Mouse (Mus musculus) neural tube, embryonic 11.5 days (tissue): ENCODE measurements at regions not wholly inside any gene's neighbourhood (a gene's known extent, or its start where the extent isn't known, plus 50 kb on each side); places are given as distances from the start of the nearest gene placed in this dataset.

Experiments used
- ATAC-seq: fragments of 200-750 bp; cut with Nextera tagmentation; 2 replicates; pipeline ENCODE4 v1.8.0; 2017; ENCODE audit warnings: moderate number of reproducible peaks, mild to moderate bottlenecking, moderate TSS enrichment, moderate library complexity; ENCODE audit not compliant: insufficient read depth, low FRiP score, low TSS enrichment
- DNase-seq: peaks from one replicate; pipeline ENCODE4 v3.0.0-alpha.2; 2015; ENCODE audit warnings: low spot score
- H3K27ac ChIP-seq: fragments of 300-500 bp; sonication (generic); 2 replicates; pipeline ENCODE4 v1.5.1; 2014; ENCODE audit warnings: low read depth, mild to moderate bottlenecking, low read length
- H3K27me3 ChIP-seq: fragments of 300-500 bp; sonication (generic); 2 replicates; pipeline ENCODE4 v1.6.1; 2014; ENCODE audit warnings: mild to moderate bottlenecking, low read length, mixed read lengths; ENCODE audit not compliant: control insufficient read depth, insufficient read depth
- H3K36me3 ChIP-seq: fragments of 300-500 bp; sonication (generic); 2 replicates; pipeline ENCODE4 v1.6.1; 2014; ENCODE audit warnings: mild to moderate bottlenecking, low read length, moderate library complexity, mixed read lengths; ENCODE audit not compliant: control insufficient read depth, insufficient read depth
- H3K4me1 ChIP-seq: fragments of 300-500 bp; sonication (generic); 2 replicates; pipeline ENCODE4 v1.6.1; 2014; ENCODE audit warnings: low read length, mixed read lengths; ENCODE audit not compliant: control insufficient read depth, insufficient read depth
- H3K4me2 ChIP-seq: fragments of 300-500 bp; sonication (generic); 2 replicates; pipeline ENCODE4 v1.6.1; 2014; ENCODE audit warnings: low read depth, mild to moderate bottlenecking, moderate library complexity
- H3K4me3 ChIP-seq: fragments of 300-500 bp; sonication (generic); 2 replicates; pipeline ENCODE4 v1.5.1; 2014; ENCODE audit warnings: low read depth, low read length
- H3K9ac ChIP-seq: fragments of 300-500 bp; sonication (generic); 2 replicates; pipeline ENCODE4 v1.6.1; 2014; ENCODE audit warnings: mild to moderate bottlenecking, low read length
- H3K9me3 ChIP-seq: fragments of 300-500 bp; sonication (generic); 2 replicates; pipeline ENCODE4 v1.6.1; 2016; ENCODE audit warnings: low read length; ENCODE audit not compliant: control insufficient read depth
- WGBS: fragments of 180-500 bp; shearing (Covaris S2); extraction: QIAGEN DNeasy Blood & Tissue Kit; methylation state at CpG from one replicate; pipeline ENCODE4 v1.1.7; 2014; 5-methylcytosine and 5-hydroxymethylcytosine counted together

GRCm38 (mm10) chr12:70628384-70629365 is 175.8 kb downstream of the Tmx1 start:
- ATAC-seq (no peak), DNase-seq (no peak)
- 81% methylated on average over 21 of the region's 21 CpGs for WGBS
- H3K27ac ChIP-seq: no peak overlapping the region
- H3K4me1 ChIP-seq: no peaks in the 10 kb centered on the region
- no peaks in the 10 kb centered on the region for H3K27me3 ChIP-seq
- no peak overlapping the region for H3K4me3 ChIP-seq
- H3K9ac ChIP-seq: no peak overlapping the region
- no peaks in the 10 kb centered on the region for H3K9me3 ChIP-seq
- H3K4me2 ChIP-seq: no peak overlapping the region
- no peaks in the 10 kb centered on the region for H3K36me3 ChIP-seq

GRCm38 (mm10) chr12:70629371-70629770 is 176.5 kb downstream of the Tmx1 start:
- 92% methylated on average over 5 of the region's 5 CpGs for WGBS
- Histone ChIP-seq H3K4me2 (no peak overlapping the region), H3K4me1 (no peaks in the 10 kb centered on the region), H3K27me3 (no peaks in the 10 kb centered on the region), H3K36me3 (no peaks in the 10 kb centered on the region), H3K9ac (no peak overlapping the region), H3K4me3 (no peak overlapping the region), H3K9me3 (no peaks in the 10 kb centered on the region), H3K27ac (no peak overlapping the region)
- DNase-seq (no peak), ATAC-seq (no peak)

GRCm38 (mm10) chr12:70631281-70631680 is 178.4 kb downstream of the Tmx1 start:
- Histone ChIP-seq H3K27ac (no peak overlapping the region), H3K9ac (no peak overlapping the region), H3K4me1 (no peaks in the 10 kb centered on the region), H3K36me3 (no peaks in the 10 kb centered on the region), H3K4me2 (no peak overlapping the region), H3K27me3 (no peaks in the 10 kb centered on the region), H3K9me3 (no peaks in the 10 kb centered on the region), H3K4me3 (no peak overlapping the region)
- ATAC-seq: no peak
- 70% methylated on average over 6 of the region's 6 CpGs for WGBS
- DNase-seq: no peak

- DNase-seq: no peak
- no peaks in the 10 kb centered on the region for H3K4me1 ChIP-seq
- H3K9me3 ChIP-seq: no peaks in the 10 kb centered on the region
- H3K9ac ChIP-seq: no peak overlapping the region
- no peak overlapping the region for H3K4me3 ChIP-seq
- ATAC-seq: no peak
- H3K27me3 ChIP-seq: no peaks in the 10 kb centered on the region
- 70% methylated on average over 4 of the region's 4 CpGs for WGBS
- no peak overlapping the region for H3K27ac ChIP-seq
- H3K4me2 ChIP-seq: no peak overlapping the region
- no peaks in the 10 kb centered on the region for H3K36me3 ChIP-seq
Measured at GRCm38 (mm10) chr12:70633194-70633593, 180.3 kb downstream of the Tmx1 start.

- no peak for ATAC-seq
- 66% methylated on average over 13 of the region's 13 CpGs for WGBS
Measured at GRCm38 (mm10) chr12:70633622-70634365, 180.9 kb downstream of the Tmx1 start.

GRCm38 (mm10) chr12:70635997-70636396 is 183.1 kb downstream of the Tmx1 start:
- ATAC-seq (no peak), DNase-seq (no peak)
- Histone ChIP-seq H3K36me3 (no peaks in the 10 kb centered on the region), H3K27ac (no peak overlapping the region), H3K9me3 (no peaks in the 10 kb centered on the region), H3K9ac (no peak overlapping the region), H3K4me2 (no peak overlapping the region), H3K4me1 (no peaks in the 10 kb centered on the region), H3K27me3 (no peaks in the 10 kb centered on the region), H3K4me3 (no peak overlapping the region)
- WGBS: 88% methylated on average over 7 of the region's 7 CpGs

More at GRCm38 (mm10) chr12:70633622-70634365, 180.9 kb downstream of the Tmx1 start:
- H3K4me3 ChIP-seq: no peak overlapping the region
- no peak for DNase-seq
- H3K27ac ChIP-seq: no peak overlapping the region
- no peak overlapping the region for H3K9ac ChIP-seq
- H3K9me3 ChIP-seq: no peaks in the 10 kb centered on the region
- no peaks in the 10 kb centered on the region for H3K4me1 ChIP-seq
- H3K4me2 ChIP-seq: no peak overlapping the region
- no peaks in the 10 kb centered on the region for H3K36me3 ChIP-seq
- H3K27me3 ChIP-seq: no peaks in the 10 kb centered on the region

- H3K4me1 ChIP-seq: no peaks in the 10 kb centered on the region
- WGBS: 90% methylated on average over 2 of the region's 2 CpGs
- H3K27me3 ChIP-seq: no peaks in the 10 kb centered on the region
- H3K9ac ChIP-seq: no peak overlapping the region
- DNase-seq: no peak
- H3K36me3 ChIP-seq: no peaks in the 10 kb centered on the region
- no peaks in the 10 kb centered on the region for H3K9me3 ChIP-seq
- no peak overlapping the region for H3K4me3 ChIP-seq
- ATAC-seq: no peak
- no peak overlapping the region for H3K4me2 ChIP-seq
- H3K27ac ChIP-seq: no peak overlapping the region
Measured at GRCm38 (mm10) chr12:70640186-70640585, 185.1 kb upstream of the Frmd6 start.

GRCm38 (mm10) chr12:70644910-70645309 is 180.4 kb upstream of the Frmd6 start:
- H3K36me3 ChIP-seq: no peaks in the 10 kb centered on the region
- no peak overlapping the region for H3K27ac ChIP-seq
- no peak overlapping the region for H3K9ac ChIP-seq
- ATAC-seq: no peak
- H3K4me2 ChIP-seq: no peak overlapping the region
- no peaks in the 10 kb centered on the region for H3K27me3 ChIP-seq
- WGBS: 83% methylated on average over 2 of the region's 2 CpGs
- no peaks in the 10 kb centered on the region for H3K9me3 ChIP-seq
- no peak for DNase-seq
- no peaks in the 10 kb centered on the region for H3K4me1 ChIP-seq
- H3K4me3 ChIP-seq: no peak overlapping the region
